Mouse (Mus musculus): ENCODE data around the gene Prss41. TPM values are rescaled to one million over a fixed set of nuclear protein-coding genes. Genes with fewer than 3 reads are reported as not detected.

Gene Prss41
- total RNA-seq, 1 experiment: 6.8 TPM

GRCm38 (mm10) chr17:23825591-23825990 is 18.4 kb downstream of the Prss41 start:
- in situ Hi-C loops (cut with MboI; ENCODE audit: low sequenced_read_pairs in 2 of 2, unreplicated experiment in 2 of 2): no loop called here
- no peak overlapping the region for H3K9ac ChIP-seq (ENCODE audit: insufficient read depth, low read depth, low read length, poor library complexity, severe bottlenecking)
- H3K4me1 ChIP-seq (ENCODE audit: control insufficient read depth in 2 of 2, insufficient read depth in 2 of 2, low read length in 2 of 2, poor library complexity in 1 of 2): peaks cover 0 to 23% of the 10 kb centered on the region in 2 experiments; a peak in 2 of 4 replicates
- TF ChIP-seq ZNF384 (IDR thresholded peaks at IDR 0.05; ENCODE audit: low read depth, low read length): no peak
- no peak for TF ChIP-seq CHD2 (IDR thresholded peaks at IDR 0.05; ENCODE audit: low read depth, low read length)
- no peak for TF ChIP-seq MAFK (IDR thresholded peaks at IDR 0.05; ENCODE audit: insufficient read depth, low read depth, low read length)
- no peaks in the 10 kb centered on the region for H3K9me3 ChIP-seq (ENCODE audit: control insufficient read depth, insufficient read depth, low read depth, low read length)
- peaks cover 54% of the 10 kb centered on the region for H3K36me3 ChIP-seq (ENCODE audit: control insufficient read depth, insufficient read depth, low read length, poor library complexity, severe bottlenecking)
- DNase-seq (ENCODE audit: low read depth, low spot score): no peak
- H3K27ac ChIP-seq (ENCODE audit: insufficient read depth, low read depth, low read length, poor library complexity, severe bottlenecking): no peak overlapping the region
- H3K4me3 ChIP-seq (ENCODE audit: insufficient read depth in 1 of 2, low read depth in 1 of 2, low read length in 2 of 2, poor library complexity in 1 of 2, severe bottlenecking in 1 of 2): no peak overlapping the region

DNA sequence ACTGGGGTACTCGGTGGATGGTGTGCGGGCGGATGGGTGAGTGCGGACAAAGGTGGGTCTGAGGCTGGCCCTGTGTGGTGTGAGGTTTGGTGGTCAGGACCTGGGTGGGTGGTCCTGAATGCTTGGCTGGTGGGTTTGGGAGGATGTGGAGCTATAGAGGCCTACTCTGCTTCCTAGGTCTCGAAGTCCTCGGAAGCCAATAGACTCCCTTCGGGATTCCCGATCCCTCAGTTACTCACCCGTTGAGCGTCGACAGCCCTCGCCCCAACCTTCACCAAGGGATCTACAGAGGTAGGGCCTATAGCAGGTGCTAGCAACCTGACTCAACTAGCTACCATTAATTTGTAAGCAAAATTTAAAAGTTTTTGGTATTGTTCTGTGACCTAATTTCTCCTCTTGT is 20.4 kb downstream of the Prss41 start:
- H3K9ac ChIP-seq (ENCODE audit: insufficient read depth, low read depth, low read length, poor library complexity, severe bottlenecking): no peak overlapping the region
- peaks cover 74% of the 10 kb centered on the region for H3K36me3 ChIP-seq (ENCODE audit: control insufficient read depth, insufficient read depth, low read length, poor library complexity, severe bottlenecking)
- no peak overlapping the region for H3K27ac ChIP-seq (ENCODE audit: insufficient read depth, low read depth, low read length, poor library complexity, severe bottlenecking)
- in situ Hi-C loops (cut with MboI; ENCODE audit: low sequenced_read_pairs in 2 of 2, unreplicated experiment in 2 of 2): no loop called here
- TF ChIP-seq MAFK (IDR thresholded peaks at IDR 0.05; ENCODE audit: insufficient read depth, low read depth, low read length) (no peak), CHD2 (IDR thresholded peaks at IDR 0.05; ENCODE audit: low read depth, low read length) (no peak)
- peaks cover 0 to 23% of the 10 kb centered on the region in 2 experiments; a peak in 1 of 4 replicates for H3K4me1 ChIP-seq (ENCODE audit: control insufficient read depth in 2 of 2, insufficient read depth in 2 of 2, low read length in 2 of 2, poor library complexity in 1 of 2)
- DNase-seq (ENCODE audit: low read depth, low spot score): no peak
- H3K4me3 ChIP-seq (ENCODE audit: insufficient read depth in 1 of 2, low read depth in 1 of 2, low read length in 2 of 2, poor library complexity in 1 of 2, severe bottlenecking in 1 of 2): no peak overlapping the region
- peaks cover 9% of the 10 kb centered on the region; the same call in 1 of the 2 replicates for H3K9me3 ChIP-seq (ENCODE audit: control insufficient read depth, insufficient read depth, low read depth, low read length)

GRCm38 (mm10) chr17:23823018-23823417 is 21.0 kb downstream of the Prss41 start:
- no peak for DNase-seq (ENCODE audit: low read depth, low spot score)
- Histone ChIP-seq H3K36me3 (ENCODE audit: control insufficient read depth, insufficient read depth, low read length, poor library complexity, severe bottlenecking) (peaks cover 80% of the 10 kb centered on the region), H3K4me1 (ENCODE audit: control insufficient read depth in 2 of 2, insufficient read depth in 2 of 2, low read length in 2 of 2, poor library complexity in 1 of 2) (peaks cover 0 to 23% of the 10 kb centered on the region in 2 experiments; a peak in 1 of 4 replicates), H3K27ac (ENCODE audit: insufficient read depth, low read depth, low read length, poor library complexity, severe bottlenecking) (no peak overlapping the region), H3K9ac (ENCODE audit: insufficient read depth, low read depth, low read length, poor library complexity, severe bottlenecking) (no peak overlapping the region), H3K4me3 (ENCODE audit: insufficient read depth in 1 of 2, low read depth in 1 of 2, low read length in 2 of 2, poor library complexity in 1 of 2, severe bottlenecking in 1 of 2) (peak overlapping the region in 1 of 2 experiments; percentile 42; a peak in 2 of 4 replicates), H3K9me3 (ENCODE audit: control insufficient read depth, insufficient read depth, low read depth, low read length) (peaks cover 12% of the 10 kb centered on the region; the same call in 1 of the 2 replicates)
- in situ Hi-C loops (cut with MboI; ENCODE audit: low sequenced_read_pairs in 2 of 2, unreplicated experiment in 2 of 2): no loop called here
- TF ChIP-seq ZNF384 (IDR thresholded peaks at IDR 0.05; ENCODE audit: low read depth, low read length) (no peak), ZC3H11A (IDR thresholded peaks at IDR 0.05; ENCODE audit: borderline replicate concordance, low read depth, low read length) (no peak), MAFK (IDR thresholded peaks at IDR 0.05; ENCODE audit: insufficient read depth, low read depth, low read length) (no peak), HCFC1 (IDR thresholded peaks at IDR 0.05; ENCODE audit: borderline replicate concordance, insufficient read depth, low read length) (no peak), CHD2 (IDR thresholded peaks at IDR 0.05; ENCODE audit: low read depth, low read length) (no peak)

GRCm38 (mm10) chr17:23822094-23822493 is 21.9 kb downstream of the Prss41 start:
- DNase-seq (ENCODE audit: low read depth, low spot score): no peak
- peak overlapping the region; percentile 14; the same call in 1 of the 2 replicates for H3K27ac ChIP-seq (ENCODE audit: insufficient read depth, low read depth, low read length, poor library complexity, severe bottlenecking)
- peak overlapping the region in 1 of 2 experiments; percentile 15; a peak in 2 of 4 replicates for H3K4me3 ChIP-seq (ENCODE audit: insufficient read depth in 1 of 2, low read depth in 1 of 2, low read length in 2 of 2, poor library complexity in 1 of 2, severe bottlenecking in 1 of 2)
- peaks cover 21% of the 10 kb centered on the region for H3K9me3 ChIP-seq (ENCODE audit: control insufficient read depth, insufficient read depth, low read depth, low read length)
- H3K9ac ChIP-seq (ENCODE audit: insufficient read depth, low read depth, low read length, poor library complexity, severe bottlenecking): no peak overlapping the region
- H3K36me3 ChIP-seq (ENCODE audit: control insufficient read depth, insufficient read depth, low read length, poor library complexity, severe bottlenecking): peaks cover 84% of the 10 kb centered on the region
- H3K4me1 ChIP-seq (ENCODE audit: control insufficient read depth in 2 of 2, insufficient read depth in 2 of 2, low read length in 2 of 2, poor library complexity in 1 of 2): peaks cover 0 to 23% of the 10 kb centered on the region in 2 experiments; a peak in 1 of 4 replicates
- TF ChIP-seq CHD2 (IDR thresholded peaks at IDR 0.05; ENCODE audit: low read depth, low read length) (no peak), HCFC1 (IDR thresholded peaks at IDR 0.05; ENCODE audit: borderline replicate concordance, insufficient read depth, low read length) (no peak), MAFK (IDR thresholded peaks at IDR 0.05; ENCODE audit: insufficient read depth, low read depth, low read length) (no peak), ZC3H11A (IDR thresholded peaks at IDR 0.05; ENCODE audit: borderline replicate concordance, low read depth, low read length) (no peak), ZNF384 (IDR thresholded peaks at IDR 0.05; ENCODE audit: low read depth, low read length) (no peak)
- in situ Hi-C loops (cut with MboI; ENCODE audit: low sequenced_read_pairs in 2 of 2, unreplicated experiment in 2 of 2): no loop called here

DNA sequence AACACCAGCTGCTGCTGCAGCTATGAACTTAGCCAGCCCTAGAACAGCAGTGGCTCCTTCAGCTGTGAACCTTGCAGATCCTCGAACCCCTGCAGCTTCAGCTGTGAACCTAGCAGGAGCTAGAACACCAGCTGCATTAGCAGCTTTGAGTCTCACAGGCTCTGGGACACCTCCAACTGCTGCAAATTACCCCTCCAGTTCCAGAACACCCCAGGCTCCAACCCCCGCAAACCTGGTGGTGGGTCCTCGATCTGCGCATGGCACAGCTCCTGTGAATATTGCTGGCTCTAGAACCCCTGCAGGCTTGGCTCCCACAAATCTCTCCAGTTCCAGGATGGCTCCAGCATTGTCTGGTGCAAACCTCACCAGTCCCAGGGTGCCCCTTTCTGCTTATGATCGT is 23.2 kb downstream of the Prss41 start:
- H3K27ac ChIP-seq (ENCODE audit: insufficient read depth, low read depth, low read length, poor library complexity, severe bottlenecking): no peak overlapping the region
- DNase-seq (ENCODE audit: low read depth, low spot score): no peak
- H3K9ac ChIP-seq (ENCODE audit: insufficient read depth, low read depth, low read length, poor library complexity, severe bottlenecking): no peak overlapping the region
- in situ Hi-C loops (cut with MboI; ENCODE audit: low sequenced_read_pairs in 2 of 2, unreplicated experiment in 2 of 2): no loop called here
- H3K36me3 ChIP-seq (ENCODE audit: control insufficient read depth, insufficient read depth, low read length, poor library complexity, severe bottlenecking): peaks cover 92% of the 10 kb centered on the region
- TF ChIP-seq ZC3H11A (IDR thresholded peaks at IDR 0.05; ENCODE audit: borderline replicate concordance, low read depth, low read length) (no peak), HCFC1 (IDR thresholded peaks at IDR 0.05; ENCODE audit: borderline replicate concordance, insufficient read depth, low read length) (no peak), MAFK (IDR thresholded peaks at IDR 0.05; ENCODE audit: insufficient read depth, low read depth, low read length) (no peak), ZNF384 (IDR thresholded peaks at IDR 0.05; ENCODE audit: low read depth, low read length) (no peak), CHD2 (IDR thresholded peaks at IDR 0.05; ENCODE audit: low read depth, low read length) (no peak)
- H3K9me3 ChIP-seq (ENCODE audit: control insufficient read depth, insufficient read depth, low read depth, low read length): peaks cover 33% of the 10 kb centered on the region
- H3K4me3 ChIP-seq (ENCODE audit: insufficient read depth in 1 of 2, low read depth in 1 of 2, low read length in 2 of 2, poor library complexity in 1 of 2, severe bottlenecking in 1 of 2): no peak overlapping the region
- H3K4me1 ChIP-seq (ENCODE audit: control insufficient read depth in 2 of 2, insufficient read depth in 2 of 2, low read length in 2 of 2, poor library complexity in 1 of 2): peaks cover 0 to 23% of the 10 kb centered on the region in 2 experiments; a peak in 1 of 4 replicates

Measured in ES-E14 (cell line).